12 mouse cellular contexts compared by ENCODE assay signal in the genomic region with DNA sequence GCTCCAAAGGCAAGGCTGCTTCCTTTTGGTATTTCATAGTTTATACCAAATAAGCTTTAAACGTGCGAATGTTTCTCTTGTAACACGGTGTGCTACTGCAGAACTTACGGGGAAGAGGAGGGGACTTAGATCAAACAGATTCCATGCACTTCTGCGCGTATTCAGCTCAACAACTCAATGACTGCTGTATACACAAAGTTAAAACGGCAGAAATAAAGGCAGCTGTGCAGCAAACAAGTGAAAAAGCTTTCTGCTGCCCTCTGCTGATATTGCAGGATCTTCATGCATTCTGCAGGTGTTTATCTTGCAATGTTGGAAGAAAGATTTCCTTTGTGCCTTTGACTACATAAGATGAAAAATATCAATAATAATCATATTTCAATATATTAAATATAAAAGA.
DNase-seq lines count a peak whose midpoint lies in the region; ATAC-seq and TF ChIP-seq lines count a peak whose summit lies in the region.
"Had no signal": no experiment of that assay in that cellular context is flagged by ENCODE, and none has a peak within 500 bp of the region (broad histone marks: within the 10 kb centered on the region; RNA-seq: fewer than 3 reads in every experiment).

No protein-coding gene starts in this region.

- TF ChIP-seq CTCF in ES-Bruce4 (IDR thresholded peaks at IDR 0.05; ENCODE audit: low read depth, low read length) = peak; percentile 2
- peak; percentile 67 for TF ChIP-seq CTCF in left cerebral cortex, adult 2 months (IDR thresholded peaks at IDR 0.05)
- no peak for TF ChIP-seq CTCF in thymus, adult 2 months (IDR thresholded peaks at IDR 0.05; ENCODE audit: borderline replicate concordance, control insufficient read depth, extremely low read depth, insufficient read depth, low read length, poor library complexity)

- WGBS in kidney, embryonic 14.5 days = 51% methylated on average over 7 of the region's 7 CpGs
- 42% methylated on average over 7 of the region's 7 CpGs for WGBS in thymus, adult 2 months

- no peak overlapping the region for H3K9ac ChIP-seq in kidney, embryonic 14.5 days (ENCODE audit: low read depth, low read length)
- H3K9ac ChIP-seq in ES-Bruce4 (ENCODE audit: low read depth, poor library complexity, severe bottlenecking) = no peak overlapping the region
- H3K9ac ChIP-seq: liver, embryonic 13.5 days had no signal

- H3K4me3 ChIP-seq in kidney, embryonic 14.5 days (ENCODE audit: low read length) = no peak overlapping the region
- no peak overlapping the region for H3K4me3 ChIP-seq in ES-Bruce4 (ENCODE audit: low read depth, low read length)
- H3K4me3 ChIP-seq in left cerebral cortex, adult 2 months = no peak overlapping the region
- no peak overlapping the region for H3K4me3 ChIP-seq in thymus, adult 2 months (ENCODE audit: control insufficient read depth, insufficient read depth, low read length)
- H3K4me3 ChIP-seq: liver, embryonic 13.5 days had no signal

- H3K27ac ChIP-seq in kidney, embryonic 14.5 days (ENCODE audit: low read depth, low read length) = no peak overlapping the region
- no peak overlapping the region for H3K27ac ChIP-seq in ES-Bruce4 (ENCODE audit: insufficient read depth, low read length)
- peak overlapping the region; percentile 2; the same call in 1 of the 2 replicates for H3K27ac ChIP-seq in left cerebral cortex, adult 2 months
- H3K27ac ChIP-seq in thymus, adult 2 months (ENCODE audit: control insufficient read depth, insufficient read depth, low read length) = no peak overlapping the region
- H3K27ac ChIP-seq: liver, embryonic 13.5 days had no signal

- no peaks in the 10 kb centered on the region for H3K36me3 ChIP-seq in kidney, embryonic 14.5 days (ENCODE audit: control insufficient read depth, insufficient read depth, low read length)
- H3K36me3 ChIP-seq in ES-Bruce4 (ENCODE audit: control insufficient read depth, insufficient read depth, low read length, poor library complexity, severe bottlenecking) = no peaks in the 10 kb centered on the region
- no peaks in the 10 kb centered on the region for H3K36me3 ChIP-seq in thymus, adult 2 months (ENCODE audit: control insufficient read depth, insufficient read depth, low read length)
- H3K36me3 ChIP-seq: G1E; liver, embryonic 13.5 days had no signal

- no peak for DNase-seq in kidney, adult 11 months
- peak; percentile 47 for DNase-seq in brain, embryonic 18.5 days (ENCODE audit: low read depth, low spot score)
- DNase-seq in left cerebral cortex, adult 2 months (ENCODE audit: extremely low spot score in 1 of 2, low spot score in 2 of 2) = peak; percentile 31 to 39
- no peak for DNase-seq in cerebellum, adult 9-10 months
- DNase-seq in thymus, adult 2 months = no peak
- DNase-seq: kidney, postnatal 25 days; liver, embryonic 13.5 days had no signal

- H3K9me3 ChIP-seq in kidney, embryonic 14.5 days (ENCODE audit: control insufficient read depth, low read length) = no peaks in the 10 kb centered on the region
- H3K9me3 ChIP-seq in ES-Bruce4 (replicated peaks; ENCODE audit: control insufficient read depth, insufficient read depth, low read length, poor library complexity, severe bottlenecking) = no peaks in the 10 kb centered on the region
- H3K9me3 ChIP-seq: G1E; liver, embryonic 13.5 days had no signal

- no peaks in the 10 kb centered on the region for H3K27me3 ChIP-seq in kidney, embryonic 14.5 days (ENCODE audit: control insufficient read depth, insufficient read depth, low read length)
- no peaks in the 10 kb centered on the region for H3K27me3 ChIP-seq in ES-Bruce4 (ENCODE audit: control insufficient read depth, insufficient read depth, low read length, poor library complexity, severe bottlenecking)
- H3K27me3 ChIP-seq in thymus, adult 2 months (ENCODE audit: control insufficient read depth, insufficient read depth, low read length) = no peaks in the 10 kb centered on the region
- H3K27me3 ChIP-seq: liver, embryonic 13.5 days had no signal

- no peak for TF ChIP-seq POLR2A in ES-Bruce4 (IDR thresholded peaks at IDR 0.05; ENCODE audit: insufficient read depth, low read length)
- TF ChIP-seq POLR2A in thymus, adult 2 months (IDR thresholded peaks at IDR 0.05; ENCODE audit: control insufficient read depth, extremely low read depth, insufficient read depth, low read length, poor library complexity) = no peak

- 0 out of 2 replicates have a peak overlapping the region, but pooled peaks have one; percentile 15 for H3K4me2 ChIP-seq in kidney, embryonic 14.5 days (replicated peaks; ENCODE audit: low read depth, low read length)
- H3K4me2 ChIP-seq: heart, embryonic 11.5 days; liver, embryonic 13.5 days had no signal

- intact Hi-C loops in left cerebral cortex, adult 2 months (cut with DNase I) = loop anchor here (5.0 to 10.0 kb wide), 2 partner anchors 251 to 1243 kb away; no protein-coding TSS in a partner anchor

- H3K4me1 ChIP-seq in kidney, embryonic 14.5 days (ENCODE audit: control insufficient read depth, insufficient read depth, low read length) = no peaks in the 10 kb centered on the region
- H3K4me1 ChIP-seq in ES-Bruce4 (ENCODE audit: control insufficient read depth, insufficient read depth, low read length) = no peaks in the 10 kb centered on the region
- no peaks in the 10 kb centered on the region for H3K4me1 ChIP-seq in thymus, adult 2 months (replicated peaks; ENCODE audit: control insufficient read depth, insufficient read depth, low read length)
- H3K4me1 ChIP-seq: liver, embryonic 13.5 days had no signal

- no peak for TF ChIP-seq EP300 in ES-Bruce4 (IDR thresholded peaks at IDR 0.05; ENCODE audit: insufficient read depth, low read depth, low read length)

- ATAC-seq in kidney, embryonic 14.5 days (ENCODE audit: low FRiP score, low TSS enrichment) = no peak
- ATAC-seq in erythroid progenitor cell, adult 5-6 weeks (replicated peaks; ENCODE audit: low FRiP score, poor library complexity, severe bottlenecking) = no peak

Comparison
In these comparisons a context has a peak if more than half of its experiments do, and no peak if none do; other contexts are left out.
1. DNase-seq: peak in brain, embryonic 18.5 days (single experiment) and left cerebral cortex, adult 2 months (2 of 2); none in kidney, adult 11 months (single experiment), cerebellum, adult 9-10 months (single experiment) and thymus, adult 2 months (single experiment).